Mouse (Mus musculus): ENCODE data around the gene Golt1b. TPM values are rescaled to one million over a fixed set of nuclear protein-coding genes. Genes with fewer than 3 reads are reported as not detected.

Gene Golt1b
- polyA plus RNA-seq, 1 experiment from 2014 or later, result 83.9 TPM

Other genes with a start within 250 kb of the Golt1b start
- 0.46 and 0.48 TPM in 2 replicates for gene Slco1a6, start 178.7 kb upstream of the Golt1b start, polyA plus RNA-seq (2015; fragmentation: Nextera tagmentation; extraction: Ambion mirVana)
- 0.36 TPM in 1 of 2 replicates, not detected in the other for gene Iapp, start 88.8 kb upstream of the Golt1b start, polyA plus RNA-seq (2015; fragmentation: Nextera tagmentation; extraction: Ambion mirVana)
- gene Slco1a5, start 64.2 kb upstream of the Golt1b start, polyA plus RNA-seq (2015; fragmentation: Nextera tagmentation; extraction: Ambion mirVana), result 0.54 and 0.66 TPM in 2 replicates
- gene Pyroxd1, start 41.6 kb upstream of the Golt1b start, polyA plus RNA-seq (2015; fragmentation: Nextera tagmentation; extraction: Ambion mirVana), result 21.6 and 23.7 TPM in 2 replicates
- 23.7 and 26.3 TPM in 2 replicates for gene Recql, start 134 bp upstream of the Golt1b start, polyA plus RNA-seq (2015; fragmentation: Nextera tagmentation; extraction: Ambion mirVana)
- 6.8 and 8.3 TPM in 2 replicates for gene Spx, start 26.2 kb downstream of the Golt1b start, polyA plus RNA-seq (2015; fragmentation: Nextera tagmentation; extraction: Ambion mirVana)
- 0.06 and 0.12 TPM in 2 replicates for gene Gys2, start 85.9 kb downstream of the Golt1b start, polyA plus RNA-seq (2015; fragmentation: Nextera tagmentation; extraction: Ambion mirVana)
- 450 and 468 TPM in 2 replicates for gene Ldhb, start 120.7 kb downstream of the Golt1b start, polyA plus RNA-seq (2015; fragmentation: Nextera tagmentation; extraction: Ambion mirVana)
- 14.8 and 15.8 TPM in 2 replicates for gene Kcnj8, start 184.4 kb downstream of the Golt1b start, polyA plus RNA-seq (2015; fragmentation: Nextera tagmentation; extraction: Ambion mirVana)

All from midbrain, embryonic 15.5 days (tissue).